In the genomic region with DNA sequence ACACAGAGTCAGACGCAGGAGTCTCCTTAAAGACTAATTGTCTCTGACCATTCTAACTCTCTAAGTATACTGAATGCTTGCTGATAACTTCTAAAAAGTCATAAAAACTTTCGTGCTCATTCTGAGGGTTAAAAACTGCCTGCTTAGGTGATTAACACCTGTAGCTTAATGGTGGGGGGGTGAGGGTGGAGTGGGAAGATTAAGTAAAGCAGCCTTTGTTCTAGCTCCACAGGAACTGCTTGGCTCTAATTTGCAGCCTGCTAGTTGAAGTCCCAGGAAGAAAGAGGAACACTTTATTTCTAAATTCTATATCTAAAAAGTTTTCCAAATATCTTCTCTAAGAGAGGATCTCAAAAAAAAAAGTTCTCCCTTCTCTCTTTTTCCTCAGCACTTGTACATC, we compare ENCODE assay signal across 24 mouse cellular contexts. TPM values are rescaled to one million over a fixed set of nuclear protein-coding genes. Genes with fewer than 3 reads are reported as not detected.
"Had no signal": no experiment of that assay in that cellular context is flagged by ENCODE, and none has a peak within 500 bp of the region (broad histone marks: within the 10 kb centered on the region; RNA-seq: fewer than 3 reads in every experiment).

No protein-coding gene starts in this region.

- DNase-seq: retina, postnatal 1 day; right cerebral cortex, adult 18-20 months; right cerebral cortex, postnatal 14 days; right cerebral cortex, postnatal 25 days; right cerebral cortex, postnatal 4 days; spleen, adult 18-20 months; thymus, adult 18-20 months; thymus, adult 2 months; thymus, postnatal 14 days; thymus, postnatal 25 days; thymus, postnatal 36 days; thymus, postnatal 4 days had no signal

- H3K4me2 ChIP-seq: neural tube, embryonic 13.5 days; neural tube, embryonic 15.5 days; stomach, embryonic 15.5 days had no signal

- H3K9me3 ChIP-seq: neural tube, embryonic 13.5 days; neural tube, embryonic 15.5 days; stomach, embryonic 15.5 days had no signal

- H3K9ac ChIP-seq: neural tube, embryonic 13.5 days; neural tube, embryonic 15.5 days; stomach, embryonic 15.5 days had no signal

- H3K36me3 ChIP-seq: neural tube, embryonic 13.5 days; neural tube, embryonic 15.5 days; stomach, embryonic 15.5 days had no signal

- H3K4me1 ChIP-seq: neural tube, embryonic 13.5 days; neural tube, embryonic 15.5 days; stomach, embryonic 15.5 days had no signal

- H3K27ac ChIP-seq: neural tube, embryonic 13.5 days; neural tube, embryonic 15.5 days; stomach, embryonic 15.5 days; stomach, postnatal 0 days had no signal

- H3K4me3 ChIP-seq: neural tube, embryonic 13.5 days; neural tube, embryonic 15.5 days; stomach, embryonic 15.5 days had no signal

- H3K27me3 ChIP-seq: neural tube, embryonic 13.5 days; neural tube, embryonic 15.5 days; stomach, embryonic 15.5 days had no signal

RNA-seq across cellular contexts. Expression of a gene that starts 10.2 kb away (rescaled TPM):
- polyA plus RNA-seq: neural tube, embryonic 13.5 days; neural tube, embryonic 14.5 days; neural tube, embryonic 15.5 days; small intestine, adult 2 months; spleen, adult 2 months; stomach, embryonic 14.5 days; stomach, embryonic 15.5 days; stomach, embryonic 16.5 days; stomach, postnatal 0 days; testis, adult 2 months; thymus, adult 2 months; thymus, postnatal 0 days; urinary bladder, adult 2 months had no signal

RNA-seq across cellular contexts. Expression of a gene that starts 13.0 kb away (rescaled TPM):
- polyA plus RNA-seq: neural tube, embryonic 13.5 days; neural tube, embryonic 14.5 days; neural tube, embryonic 15.5 days; small intestine, adult 2 months; spleen, adult 2 months; stomach, embryonic 14.5 days; stomach, embryonic 15.5 days; stomach, embryonic 16.5 days; stomach, postnatal 0 days; testis, adult 2 months; thymus, adult 2 months; thymus, postnatal 0 days; urinary bladder, adult 2 months had no signal

RNA-seq across cellular contexts. Expression of a gene that starts 31.1 kb away (rescaled TPM):
- polyA plus RNA-seq: neural tube, embryonic 13.5 days; neural tube, embryonic 14.5 days; neural tube, embryonic 15.5 days; small intestine, adult 2 months; spleen, adult 2 months; stomach, embryonic 14.5 days; stomach, embryonic 15.5 days; stomach, embryonic 16.5 days; stomach, postnatal 0 days; testis, adult 2 months; thymus, adult 2 months; thymus, postnatal 0 days; urinary bladder, adult 2 months had no signal
